Mouse (Mus musculus) embryonic facial prominence, embryonic 11.5 days (tissue): Measurements from ENCODE around the gene Thpo. TPM values are rescaled to one million over a fixed set of nuclear protein-coding genes. Genes with fewer than 3 reads are reported as not detected.

Experiments used
- ATAC-seq: fragments of 200-750 bp; cut with Nextera tagmentation; replicated peaks from 2 replicates; pipeline ENCODE4 v1.8.0; 2017; ENCODE audit warnings: low read depth; ENCODE audit not compliant: insufficient number of reproducible peaks, low FRiP score, low TSS enrichment
- DNase-seq: peaks from one replicate; pipeline ENCODE4 v3.0.0-alpha.2; 2015; ENCODE audit warnings: low spot score
- H3K27ac ChIP-seq: fragments of 300-500 bp; sonication (generic); replicated peaks from 2 replicates; pipeline ENCODE4 v1.5.1; 2014; ENCODE audit warnings: mild to moderate bottlenecking, low read depth, low read length, control low read depth
- H3K27me3 ChIP-seq: fragments of 300-500 bp; sonication (generic); 2 replicates; pipeline ENCODE4 v1.6.1; 2014; ENCODE audit warnings: mild to moderate bottlenecking, low read length, moderate library complexity, mixed read lengths; ENCODE audit not compliant: control insufficient read depth, insufficient read depth
- H3K36me3 ChIP-seq: fragments of 300-500 bp; sonication (generic); replicated peaks from 2 replicates; pipeline ENCODE4 v1.6.1; 2014; ENCODE audit warnings: low read depth, mild to moderate bottlenecking, low read length, moderate library complexity, mixed read lengths; ENCODE audit not compliant: control insufficient read depth, insufficient read depth
- H3K4me1 ChIP-seq: fragments of 300-500 bp; sonication (generic); 2 replicates; pipeline ENCODE4 v1.6.1; 2014; ENCODE audit warnings: low read length, mixed read lengths; ENCODE audit not compliant: control insufficient read depth, insufficient read depth
- H3K4me2 ChIP-seq: fragments of 300-500 bp; sonication (generic); 2 replicates; pipeline ENCODE4 v1.6.1; 2014; ENCODE audit warnings: low read depth, mild to moderate bottlenecking, control low read depth, low read length, moderate library complexity
- H3K4me3 ChIP-seq: fragments of 300-500 bp; sonication (generic); 2 replicates; pipeline ENCODE4 v1.5.1; 2014; ENCODE audit warnings: low read depth, low read length, control low read depth
- H3K9ac ChIP-seq: fragments of 300-500 bp; sonication (generic); replicated peaks from 2 replicates; pipeline ENCODE4 v1.6.1; 2014; ENCODE audit warnings: mild to moderate bottlenecking, control low read depth, low read length
- H3K9me3 ChIP-seq: fragments of 300-500 bp; sonication (generic); replicated peaks from 2 replicates; pipeline ENCODE4 v1.6.1; 2016; ENCODE audit warnings: mild to moderate bottlenecking, low read length, inconsistent platforms, mixed read lengths; ENCODE audit not compliant: control insufficient read depth
- WGBS: fragments of 180-500 bp; shearing (Covaris S2); extraction: QIAGEN DNeasy Blood & Tissue Kit; methylation state at CpG from one replicate; pipeline ENCODE4 v1.1.7; 2014; 5-methylcytosine and 5-hydroxymethylcytosine counted together
- polyA plus RNA-seq: library from polyadenylated mRNA; unstranded; fragments of >200 nt; fragmentation: Nextera tagmentation; extraction: Ambion mirVana; gene quantifications from 2 replicates; pipeline ENCODE4 v1.2.1, GENCODE M21; 2014

The Thpo gene
- polyA plus RNA-seq, 1 experiment from 2014 or later: 0.48 TPM

- 46% methylated on average over 2 of the region's 2 CpGs for WGBS
Measured at GRCm38 (mm10) chr16:20715161-20715560, 19.1 kb downstream of the Thpo start.

GRCm38 (mm10) chr16:20714307-20715080 is 19.8 kb downstream of the Thpo start:
- H3K4me2 ChIP-seq: peak overlapping the region; percentile 89
- peaks cover 4% of the 10 kb centered on the region; the same call in 1 of the 2 replicates for H3K4me1 ChIP-seq
- WGBS: 31% methylated on average over 11 of the region's 11 CpGs
- H3K27me3 ChIP-seq: no peaks in the 10 kb centered on the region
- 0 out of 2 replicates have a peak, but pooled peaks cover 3% of the 10 kb centered on the region for H3K36me3 ChIP-seq
- no peak overlapping the region for H3K9ac ChIP-seq
- H3K4me3 ChIP-seq: peak overlapping the region; percentile 69
- ATAC-seq (no peak), DNase-seq (no peak)
- no peak overlapping the region for H3K27ac ChIP-seq
- H3K9me3 ChIP-seq: no peaks in the 10 kb centered on the region

More at GRCm38 (mm10) chr16:20715161-20715560, 19.1 kb downstream of the Thpo start:
- Histone ChIP-seq H3K4me1 (peaks cover 4% of the 10 kb centered on the region; the same call in 1 of the 2 replicates), H3K27ac (no peak overlapping the region), H3K4me2 (peak overlapping the region; percentile 89), H3K9me3 (no peaks in the 10 kb centered on the region), H3K27me3 (no peaks in the 10 kb centered on the region), H3K36me3 (0 out of 2 replicates have a peak, but pooled peaks cover 3% of the 10 kb centered on the region), H3K9ac (peak overlapping the region; percentile 83; the same call in 1 of the 2 replicates), H3K4me3 (peak overlapping the region; percentile 69)
- ATAC-seq (no peak), DNase-seq (no peak)

GRCm38 (mm10) chr16:20712889-20713288 is 21.4 kb downstream of the Thpo start:
- Histone ChIP-seq H3K4me3 (no peak overlapping the region), H3K27ac (no peak overlapping the region), H3K27me3 (no peaks in the 10 kb centered on the region), H3K36me3 (peaks cover 3% of the 10 kb centered on the region; the same call in 1 of the 2 replicates), H3K9me3 (no peaks in the 10 kb centered on the region), H3K4me2 (no peak overlapping the region), H3K9ac (no peak overlapping the region), H3K4me1 (peaks cover 4% of the 10 kb centered on the region; the same call in 1 of the 2 replicates)
- WGBS: 88% methylated on average over 7 of the region's 7 CpGs
- ATAC-seq (no peak), DNase-seq (no peak)

GRCm38 (mm10) chr16:20712190-20712589 is 22.1 kb downstream of the Thpo start:
- H3K27ac ChIP-seq: no peak overlapping the region
- ATAC-seq (no peak), DNase-seq (no peak)
- no peak overlapping the region for H3K4me3 ChIP-seq
- H3K36me3 ChIP-seq: peaks cover 3% of the 10 kb centered on the region; the same call in 1 of the 2 replicates
- H3K9me3 ChIP-seq: no peaks in the 10 kb centered on the region
- no peaks in the 10 kb centered on the region for H3K27me3 ChIP-seq
- H3K4me1 ChIP-seq: peaks cover 4% of the 10 kb centered on the region; the same call in 1 of the 2 replicates
- H3K9ac ChIP-seq: no peak overlapping the region
- H3K4me2 ChIP-seq: no peak overlapping the region
- WGBS: 66% methylated on average over 9 of the region's 9 CpGs

GRCm38 (mm10) chr16:20710810-20711209 is 23.5 kb downstream of the Thpo start:
- no peak for DNase-seq
- 93% methylated on average over 4 of the region's 4 CpGs for WGBS
- Histone ChIP-seq H3K9me3 (no peaks in the 10 kb centered on the region), H3K9ac (no peak overlapping the region), H3K4me2 (no peak overlapping the region), H3K4me3 (no peak overlapping the region), H3K27ac (no peak overlapping the region), H3K4me1 (peaks cover 4% of the 10 kb centered on the region; the same call in 1 of the 2 replicates), H3K27me3 (no peaks in the 10 kb centered on the region), H3K36me3 (peaks cover 3% of the 10 kb centered on the region)
- ATAC-seq: no peak

- ATAC-seq (no peak), DNase-seq (no peak)
- WGBS: 93% methylated on average over 11 of the region's 11 CpGs
- Histone ChIP-seq H3K27ac (no peak overlapping the region), H3K4me2 (no peak overlapping the region), H3K4me3 (no peak overlapping the region), H3K9me3 (no peaks in the 10 kb centered on the region), H3K36me3 (peaks cover 3% of the 10 kb centered on the region), H3K4me1 (peaks cover 4% of the 10 kb centered on the region; the same call in 1 of the 2 replicates), H3K27me3 (no peaks in the 10 kb centered on the region), H3K9ac (no peak overlapping the region)
Measured at GRCm38 (mm10) chr16:20710370-20710769, 23.9 kb downstream of the Thpo start.

GRCm38 (mm10) chr16:20708939-20709734 is 25.2 kb downstream of the Thpo start:
- no peak overlapping the region for H3K4me3 ChIP-seq
- DNase-seq: peak; percentile 81
- H3K4me1 ChIP-seq: no peaks in the 10 kb centered on the region
- no peak overlapping the region; the same call in 1 of the 2 replicates for H3K9ac ChIP-seq
- no peaks in the 10 kb centered on the region for H3K27me3 ChIP-seq
- peaks cover 3% of the 10 kb centered on the region for H3K36me3 ChIP-seq
- no peak overlapping the region for H3K27ac ChIP-seq
- no peaks in the 10 kb centered on the region for H3K9me3 ChIP-seq
- ATAC-seq: peak; percentile 66
- WGBS: 75% methylated on average over 19 of the region's 19 CpGs
- no peak overlapping the region for H3K4me2 ChIP-seq
